Mouse (Mus musculus): ENCODE results near the gene Cysrt1.

Cysrt1 gene

DNA sequence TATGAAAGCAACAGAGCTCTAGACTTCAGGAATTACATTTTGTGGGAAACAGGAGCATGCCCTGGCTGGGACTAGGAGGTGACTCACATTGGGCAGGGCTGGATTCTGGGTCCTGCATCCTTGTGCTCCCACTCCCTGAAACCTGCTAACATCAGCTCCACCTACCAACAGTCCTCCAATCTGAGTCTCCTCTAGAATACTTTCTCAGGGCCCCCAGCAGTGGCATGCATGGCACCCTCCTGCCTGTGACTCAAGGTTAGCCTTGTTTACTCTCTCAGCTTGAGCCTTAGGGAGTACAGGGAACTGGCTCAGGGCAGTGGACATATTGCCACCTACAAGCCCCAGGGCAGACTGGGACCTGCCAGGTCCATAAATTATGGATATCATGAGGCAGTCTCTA lies 4.1 kb downstream of the Cysrt1 start:
- no peak for DNase-seq (ENCODE audit: inconsistent age in 2 of 2, low spot score in 1 of 2)

DNA sequence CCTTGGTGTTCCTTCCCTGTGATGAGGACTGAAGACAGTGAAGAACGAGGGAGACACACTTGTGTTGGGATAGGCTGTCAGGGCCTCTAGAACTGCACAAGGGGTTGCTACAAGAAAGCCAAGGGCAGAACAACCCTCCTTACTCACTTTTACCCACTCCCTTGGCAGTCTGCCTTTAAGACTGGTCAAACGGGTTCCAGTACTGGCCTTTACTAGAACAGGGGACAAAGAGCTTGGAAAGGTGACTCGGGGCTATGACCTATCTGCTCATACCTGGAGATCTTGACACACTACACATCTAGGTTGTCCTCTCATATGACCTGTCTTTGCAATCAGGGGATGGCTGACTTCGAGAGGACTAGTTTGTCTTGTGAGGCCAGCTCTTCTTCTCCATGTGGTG lies 4.7 kb downstream of the Cysrt1 start:
- no peak for DNase-seq (ENCODE audit: inconsistent age in 2 of 2, low spot score in 1 of 2)

DNA sequence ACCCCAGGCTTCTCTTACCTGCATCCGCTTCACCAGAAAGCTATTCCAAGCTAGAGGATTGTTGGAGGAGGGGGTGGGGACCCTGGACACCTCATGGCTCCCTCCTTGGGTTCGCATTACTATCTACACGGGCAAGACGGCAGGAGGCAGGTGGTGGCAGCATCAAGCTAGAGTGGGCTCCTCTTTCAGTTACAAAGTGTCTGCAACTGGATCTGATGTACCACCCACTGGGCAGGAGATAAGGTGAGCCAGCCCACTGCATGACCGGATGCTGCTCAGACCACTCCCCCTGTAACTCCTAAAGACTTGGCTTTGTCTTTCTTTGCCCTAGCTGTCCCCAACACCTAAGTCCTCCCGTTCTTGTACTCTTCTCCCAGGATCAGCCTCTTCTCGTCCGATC lies 5.6 kb downstream of the Cysrt1 start, which contains the start of gene Rnf224:
Rnf224 (minus strand) TSS at position 174 of the 400 bp plus-strand sequence.
- DNase-seq (ENCODE audit: inconsistent age in 2 of 2, low spot score in 1 of 2) = no peak

DNA sequence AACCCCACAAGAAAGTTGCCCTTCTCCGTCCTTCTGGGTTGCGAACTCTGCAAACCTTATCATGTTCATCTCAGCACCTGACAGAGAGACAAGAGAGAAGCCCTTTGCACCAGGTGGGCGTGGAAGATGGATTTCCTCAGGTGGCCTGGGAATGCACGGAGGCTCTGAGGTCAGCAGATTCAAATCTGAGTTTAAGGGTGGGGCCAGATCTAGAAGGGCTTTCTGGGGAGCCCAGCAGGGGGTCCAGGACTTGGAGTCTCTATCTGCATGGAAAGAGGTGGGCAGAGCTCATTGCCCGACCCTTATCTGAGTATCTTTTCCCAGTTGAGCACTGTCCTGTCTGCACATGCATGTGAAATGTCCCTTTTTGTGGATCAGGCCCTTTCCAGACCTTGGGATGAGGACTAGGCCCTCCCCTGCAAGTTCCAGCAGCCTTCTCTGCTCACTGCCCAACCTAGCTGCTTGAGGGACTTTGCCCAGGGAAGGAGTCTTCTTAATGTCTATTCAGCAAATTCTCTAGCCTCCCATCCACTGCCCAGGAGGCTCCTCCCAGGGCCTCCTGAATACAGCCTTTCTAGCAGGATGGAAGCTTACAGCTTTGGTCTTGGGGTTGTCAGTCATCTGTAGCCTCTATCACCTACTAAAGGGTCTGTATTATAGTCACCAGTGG lies 7.6 kb downstream of the Cysrt1 start:
- DNase-seq (ENCODE audit: inconsistent age in 2 of 2, low spot score in 1 of 2) = no peak

DNA sequence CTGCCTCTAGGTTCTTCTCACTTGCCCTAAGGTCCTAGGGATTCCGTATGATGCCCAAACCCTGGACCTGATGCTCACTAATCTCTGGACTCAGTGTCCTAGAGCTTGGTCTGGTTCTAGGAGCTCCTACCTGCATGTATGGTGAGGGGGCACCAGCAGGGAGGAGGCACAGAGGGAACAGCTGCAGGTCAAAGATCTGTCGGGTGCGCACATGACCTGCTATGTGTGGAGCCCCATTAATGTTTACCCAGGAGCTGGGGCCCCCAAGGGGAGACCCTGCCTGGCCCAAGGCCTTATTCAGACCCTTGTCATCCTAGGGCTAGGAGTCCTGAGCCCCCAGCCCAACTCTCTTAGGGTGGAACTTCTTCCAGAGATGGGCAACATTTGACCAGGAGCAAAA lies 8.2 kb downstream of the Cysrt1 start, which contains the start of gene Slc34a3:
Slc34a3 (minus strand) TSS at position 315 of the 400 bp plus-strand sequence.
- DNase-seq (ENCODE audit: inconsistent age in 2 of 2, low spot score in 1 of 2) = no peak

DNA sequence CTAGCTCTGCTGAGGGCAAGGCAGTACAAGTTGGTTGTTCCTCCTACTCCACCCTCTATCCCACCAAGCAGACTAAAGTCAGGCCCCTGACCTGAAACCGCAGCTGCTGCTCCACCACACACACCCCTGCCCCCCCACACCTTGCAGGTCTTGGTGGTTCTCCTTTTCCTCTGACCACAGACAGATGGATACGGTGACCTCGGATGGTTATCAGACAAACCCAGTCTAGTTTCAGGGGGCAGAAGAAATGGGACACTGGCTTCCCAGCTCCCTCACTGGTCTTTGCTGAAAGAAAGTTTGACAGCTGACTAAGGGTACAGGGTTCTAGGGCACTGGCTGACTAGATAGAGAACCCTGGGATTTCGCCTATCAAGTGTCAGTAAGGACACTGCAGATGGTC lies 8.8 kb downstream of the Cysrt1 start:
- no peak for DNase-seq (ENCODE audit: inconsistent age in 2 of 2, low spot score in 1 of 2)

DNA sequence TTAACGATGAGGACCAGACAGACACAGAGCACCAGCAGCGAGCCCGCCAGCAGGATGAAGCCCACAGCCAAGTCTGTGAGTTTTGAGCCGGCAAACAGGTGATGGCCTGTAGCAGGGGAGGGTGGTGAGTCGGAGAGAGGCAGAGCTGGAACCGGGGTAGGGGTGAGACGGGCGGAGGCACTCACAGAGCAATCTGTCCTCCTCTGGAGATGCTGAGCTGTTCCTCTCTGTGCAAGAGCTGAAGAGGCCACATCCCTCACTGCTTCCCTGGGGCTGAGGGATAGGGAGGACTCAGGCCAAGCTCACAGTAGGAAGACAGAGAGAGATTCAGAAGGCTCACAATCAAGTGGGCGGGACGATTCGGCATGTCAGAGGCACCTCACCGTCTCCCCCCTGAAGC lies 11.2 kb downstream of the Cysrt1 start:
- no peak for DNase-seq (ENCODE audit: inconsistent age in 2 of 2, low spot score in 1 of 2)

DNA sequence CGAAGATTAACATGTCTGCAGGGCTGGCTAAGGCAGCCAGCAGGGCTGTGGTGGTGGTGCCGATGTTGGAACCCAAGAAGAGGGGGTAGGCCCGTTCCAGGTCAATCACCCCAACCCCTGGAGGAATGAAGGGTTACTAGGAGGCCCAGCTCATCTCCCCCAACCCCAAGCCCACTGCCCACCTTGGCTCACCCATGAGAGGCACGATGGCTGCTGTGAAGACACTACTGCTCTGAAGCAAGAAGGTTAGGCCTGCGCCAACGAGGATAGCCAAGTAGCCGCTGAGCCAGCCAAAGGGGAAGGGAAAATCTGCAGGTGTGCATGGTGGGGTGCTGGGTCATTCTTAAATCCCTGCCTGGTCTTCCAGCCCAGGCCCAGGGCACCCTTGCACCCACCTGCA lies 11.7 kb downstream of the Cysrt1 start:
- DNase-seq (ENCODE audit: inconsistent age in 2 of 2, low spot score in 1 of 2) = no peak

DNA sequence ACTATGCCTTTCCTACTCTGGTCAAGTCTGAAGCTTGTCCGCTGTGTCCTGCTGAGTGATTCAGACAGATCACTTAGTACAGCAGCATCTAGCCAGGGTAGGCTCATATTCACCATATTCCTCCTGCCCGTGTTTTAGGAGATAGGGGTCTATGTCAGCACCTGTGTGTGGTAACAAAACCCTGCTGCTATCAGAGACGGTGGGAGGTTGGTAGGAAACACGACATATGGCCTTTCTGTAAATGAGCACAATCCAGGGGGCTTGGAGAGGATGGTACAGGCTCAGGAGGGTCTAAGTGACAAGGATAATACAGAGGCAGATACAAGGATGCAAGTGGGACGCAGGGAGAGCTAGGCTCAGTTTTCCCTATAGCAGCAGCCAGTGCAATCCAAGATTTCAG lies 12.7 kb downstream of the Cysrt1 start:
- no peak for DNase-seq (ENCODE audit: inconsistent age in 2 of 2, low spot score in 1 of 2)

DNA sequence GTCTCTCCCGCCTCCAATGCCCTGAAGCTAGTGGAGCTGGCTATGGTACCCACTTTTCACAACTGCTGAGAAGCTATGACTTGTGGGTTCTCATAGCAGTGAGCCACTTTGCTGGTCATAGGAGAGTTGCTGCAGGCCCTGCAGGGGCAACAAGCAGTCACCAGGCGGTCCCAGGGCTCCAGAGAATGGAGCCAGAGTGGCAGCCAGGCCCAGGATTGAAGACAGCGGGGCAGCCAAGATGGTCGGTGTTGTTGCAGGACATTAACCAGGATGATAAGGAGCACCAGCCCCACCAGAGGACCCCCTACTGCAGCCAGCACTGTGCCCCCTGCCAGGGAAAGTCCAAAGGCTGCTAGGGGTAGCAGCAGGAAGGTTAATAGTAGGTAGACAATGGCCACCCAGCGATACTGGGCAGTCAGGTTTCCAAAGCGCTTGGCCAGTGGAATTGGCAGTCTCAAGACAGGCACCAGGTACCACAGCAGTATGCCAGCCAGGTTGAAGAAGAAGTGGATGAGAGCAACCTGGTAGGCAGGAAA lies 13.2 kb downstream of the Cysrt1 start:
- DNase-seq (ENCODE audit: inconsistent age in 2 of 2, low spot score in 1 of 2) = peak in 1 of 2 experiments; percentile 47

DNA sequence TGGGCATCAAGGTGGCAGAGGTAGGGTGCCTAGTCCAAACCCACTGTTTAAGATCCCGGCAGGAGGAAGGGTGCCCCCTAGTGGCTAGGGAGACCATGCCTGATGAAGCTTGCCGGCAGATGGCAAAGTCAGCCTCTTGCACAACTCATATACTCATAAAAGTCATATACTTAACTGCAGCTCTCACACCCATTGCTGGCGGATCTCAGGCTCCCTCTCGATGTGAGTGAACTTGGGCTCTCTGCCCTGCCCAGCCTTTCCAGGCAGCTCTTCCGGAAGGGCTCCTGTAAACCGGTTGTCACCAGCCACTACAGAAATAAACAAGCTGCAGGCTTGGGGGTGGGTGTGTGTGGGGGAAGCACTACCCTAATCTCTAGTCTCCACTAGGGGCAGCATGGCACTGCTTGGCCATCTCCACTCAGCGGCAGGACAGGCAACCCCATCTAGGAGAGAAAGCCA lies 13.8 kb downstream of the Cysrt1 start:
- peak; percentile 89 to 96 for DNase-seq (ENCODE audit: inconsistent age in 2 of 2, low spot score in 1 of 2)

DNA sequence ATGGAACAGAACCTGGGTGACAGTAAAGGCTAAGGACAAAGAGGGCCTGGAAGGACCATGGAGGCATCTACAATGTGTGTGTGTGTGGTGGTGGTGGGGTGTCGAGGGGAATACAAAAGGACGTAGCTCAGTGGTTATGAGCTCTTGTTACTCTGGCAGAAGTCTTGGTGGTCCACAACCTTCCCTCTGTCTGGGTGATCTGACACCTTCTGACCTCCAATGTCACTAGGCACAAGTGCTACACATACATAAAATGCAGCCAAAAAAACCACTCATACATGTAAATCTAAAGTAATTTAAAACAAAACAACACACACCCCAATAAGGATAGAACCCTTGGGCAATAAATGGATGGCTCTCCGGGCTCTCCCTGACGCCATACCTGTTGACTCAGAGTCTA lies 14.8 kb downstream of the Cysrt1 start:
- no peak for DNase-seq (ENCODE audit: inconsistent age in 2 of 2, low spot score in 1 of 2)

DNA sequence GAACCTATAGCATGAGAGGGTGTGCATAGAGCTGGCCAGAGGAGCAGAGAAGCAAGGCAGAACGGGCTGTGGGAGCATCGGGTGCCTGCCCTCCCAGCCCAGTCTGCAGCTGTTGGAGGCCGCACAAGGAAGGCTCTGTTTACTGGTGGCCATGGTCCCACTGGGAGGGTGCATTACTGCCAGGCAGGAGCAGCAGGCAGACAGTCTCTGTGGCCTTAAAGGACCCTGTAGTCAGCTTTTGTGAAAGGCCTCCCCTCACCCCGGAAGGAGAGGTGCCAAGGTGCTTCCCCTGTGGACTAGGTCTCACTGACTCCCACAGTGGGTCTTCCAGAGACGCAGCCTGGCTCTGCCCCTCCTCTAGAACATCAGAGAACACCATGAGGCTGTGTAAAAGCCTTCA lies 15.4 kb downstream of the Cysrt1 start:
- DNase-seq (ENCODE audit: inconsistent age in 2 of 2, low spot score in 1 of 2) = peak in 1 of 2 experiments; percentile 48

DNA sequence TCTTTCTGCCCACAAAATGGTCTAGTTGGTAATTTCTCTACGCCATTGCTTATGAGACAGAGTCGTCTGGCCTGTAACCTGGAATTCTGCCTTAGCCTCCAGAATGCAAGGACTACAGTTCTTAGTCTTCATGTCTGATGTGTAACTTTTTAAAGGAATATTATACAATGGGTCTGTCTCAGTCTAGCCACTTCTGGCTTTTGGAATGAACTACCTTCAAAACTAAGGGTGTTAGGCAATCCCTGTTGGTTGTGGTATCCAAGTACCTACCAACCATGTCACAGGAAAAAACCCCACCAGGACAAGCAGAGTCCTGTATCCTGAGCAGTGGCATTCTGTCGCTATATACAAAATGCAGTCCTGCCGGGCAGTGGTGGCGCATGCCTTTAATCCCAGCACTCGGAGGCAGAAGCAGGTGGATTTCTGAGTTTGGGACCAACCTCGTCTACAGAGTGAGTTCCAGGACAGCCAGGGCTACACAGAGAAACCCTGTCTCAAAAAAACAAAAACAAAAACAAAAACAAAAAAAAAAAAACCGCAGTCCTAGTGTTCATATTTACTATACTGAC lies 16.4 kb downstream of the Cysrt1 start:
- DNase-seq (ENCODE audit: inconsistent age in 2 of 2, low spot score in 1 of 2) = peak in 1 of 2 experiments; percentile 51

DNA sequence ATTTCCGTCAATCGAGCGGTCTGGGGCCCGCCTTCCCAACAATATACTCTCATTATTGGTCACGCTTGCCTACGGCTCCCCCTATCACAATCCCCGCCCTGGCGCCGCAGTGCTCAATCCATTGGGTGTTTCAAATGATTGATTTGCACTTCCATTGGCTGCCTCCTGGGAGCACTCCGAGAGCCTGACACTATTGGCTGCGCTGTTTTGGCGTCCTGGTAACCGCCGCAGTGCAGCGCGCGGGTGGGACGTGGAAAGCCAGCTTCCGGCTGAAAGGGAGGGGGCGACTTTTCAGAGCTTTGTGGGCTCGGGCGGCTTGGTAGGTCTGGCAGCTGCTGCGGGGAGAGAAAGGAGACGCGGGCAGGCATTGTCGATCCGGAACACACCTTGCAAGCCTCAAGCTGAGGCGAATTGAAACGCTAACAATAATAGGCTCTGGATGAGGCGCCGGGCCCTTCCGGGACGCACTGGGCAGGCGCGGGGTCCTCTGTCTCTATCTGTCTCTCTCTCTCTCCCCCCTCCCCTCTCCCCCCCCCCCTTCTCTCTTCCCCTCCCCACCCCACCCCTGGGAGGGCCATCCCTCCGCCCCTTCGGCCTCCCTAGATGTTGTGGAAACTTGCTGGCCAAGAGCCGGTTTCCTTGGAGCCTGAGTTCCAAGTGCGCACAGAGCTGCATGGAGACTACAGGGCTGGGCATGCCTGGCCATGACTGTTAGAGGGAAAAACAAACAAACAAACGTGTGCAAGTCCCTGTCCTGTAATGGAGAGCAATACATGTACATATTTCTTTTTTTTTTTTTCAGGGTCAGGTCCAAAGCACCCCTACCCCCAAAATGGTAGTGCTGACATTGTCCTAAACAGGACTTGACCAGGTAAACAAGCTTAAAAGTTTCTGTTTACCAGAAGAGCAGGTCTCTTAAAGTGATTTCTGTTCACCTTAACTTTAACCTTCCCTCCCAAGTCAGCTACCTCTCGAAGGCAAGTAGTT lies 17.2 kb downstream of the Cysrt1 start:
- peak; percentile 99 for DNase-seq (ENCODE audit: inconsistent age in 2 of 2, low spot score in 1 of 2)

DNA sequence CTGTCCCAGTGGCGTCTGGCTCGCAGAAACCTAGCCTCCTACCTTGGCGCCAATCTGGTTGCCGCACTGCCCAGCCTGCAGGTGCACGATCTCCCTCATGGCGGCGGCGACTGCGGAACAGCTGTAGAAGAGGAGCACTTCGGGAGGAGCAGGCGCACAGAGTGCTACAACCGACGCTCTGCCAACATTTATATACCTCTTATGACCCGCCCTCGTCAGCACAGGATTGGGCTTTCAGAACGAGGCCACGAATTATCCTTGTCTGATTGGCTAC lies 17.8 kb downstream of the Cysrt1 start, which contains the start of gene Tubb4b:
Tubb4b (minus strand) TSS at position 211 of the 274 bp plus-strand sequence.
- DNase-seq (ENCODE audit: inconsistent age in 2 of 2, low spot score in 1 of 2) = no peak

DNA sequence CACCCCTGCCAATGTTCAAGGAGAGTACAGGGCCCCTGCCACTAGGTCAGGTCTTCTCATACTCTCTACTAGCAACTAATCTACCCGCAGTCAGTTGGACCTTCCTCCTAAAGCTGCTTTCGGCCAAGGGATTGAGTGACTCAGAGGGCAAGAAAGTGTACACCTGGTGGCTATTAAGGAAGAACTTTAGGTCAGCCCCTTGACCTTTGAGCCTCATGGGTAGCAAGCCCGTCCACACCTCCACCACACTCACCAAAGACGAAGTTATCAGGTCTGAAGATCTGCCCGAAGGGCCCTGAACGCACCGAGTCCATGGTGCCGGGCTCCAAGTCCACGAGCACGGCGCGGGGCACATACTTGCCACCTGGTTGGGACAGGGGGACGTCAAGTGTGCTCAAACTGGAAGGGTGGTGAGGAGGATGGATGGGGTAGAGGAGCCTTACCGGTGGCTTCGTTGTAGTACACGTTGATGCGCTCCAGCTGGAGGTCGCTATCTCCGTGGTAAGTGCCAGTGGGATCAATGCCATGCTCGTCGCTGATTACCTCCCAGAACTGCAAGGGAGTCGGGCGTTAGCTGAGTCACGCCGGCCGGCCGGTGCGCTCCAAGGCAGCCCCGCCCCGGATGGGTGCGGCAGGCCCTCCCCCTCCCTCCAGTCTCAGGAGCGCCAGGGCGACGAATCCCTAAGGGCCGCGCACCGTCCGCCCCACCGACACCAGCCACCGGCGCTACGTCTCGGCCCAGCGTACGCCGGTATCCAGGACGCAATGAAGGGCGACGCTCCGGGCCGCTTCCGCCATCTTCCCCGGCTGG lies 18.4 kb downstream of the Cysrt1 start:
- DNase-seq (ENCODE audit: inconsistent age in 2 of 2, low spot score in 1 of 2) = peak; percentile 94 to 97

DNA sequence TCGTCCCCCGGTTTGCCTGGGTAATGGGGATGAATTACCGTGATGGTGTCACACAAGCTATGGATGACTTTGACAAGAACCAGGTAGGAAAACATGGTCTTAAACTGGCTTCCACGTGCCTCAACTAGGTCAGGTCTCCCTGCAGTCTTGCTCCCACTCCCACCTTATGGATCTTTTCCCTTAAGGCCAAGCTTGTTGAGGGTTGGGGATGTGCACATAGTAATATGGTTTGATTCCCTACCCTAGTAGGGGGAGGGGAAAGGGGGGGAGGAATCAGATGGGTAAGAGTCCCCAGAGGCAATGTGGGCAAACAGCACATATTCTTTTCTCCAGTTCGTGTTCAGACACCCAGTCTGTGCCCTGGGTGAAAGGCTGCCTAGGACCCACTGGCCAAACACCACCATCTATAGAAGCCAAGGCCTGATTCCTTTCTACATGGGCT lies 20.9 kb downstream of the Cysrt1 start:
- DNase-seq (ENCODE audit: inconsistent age in 2 of 2, low spot score in 1 of 2) = no peak

DNA sequence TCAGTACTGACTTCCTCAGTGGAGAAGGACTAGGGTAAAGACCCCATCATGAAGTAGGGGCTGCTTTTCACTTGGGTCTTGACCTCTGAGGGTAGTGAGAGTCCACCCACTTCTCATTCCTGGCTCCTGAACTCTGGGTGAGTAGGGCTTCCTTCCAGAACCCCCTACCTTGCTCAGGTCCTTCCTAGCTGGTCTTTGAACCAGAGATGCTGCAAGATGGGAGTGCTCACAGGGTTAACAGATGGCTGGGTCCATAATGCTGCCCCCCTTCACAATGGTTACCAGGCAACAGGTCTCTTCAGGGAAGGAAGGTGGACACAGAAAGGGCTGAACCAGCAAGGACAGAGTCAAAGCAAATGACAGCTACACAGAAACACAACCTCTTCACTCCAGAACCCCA lies 23.8 kb downstream of the Cysrt1 start, which contains the start of gene Fam166a:
Fam166a (plus strand) TSS at position 301 of the 400 bp plus-strand sequence.
- DNase-seq (ENCODE audit: inconsistent age in 2 of 2, low spot score in 1 of 2) = no peak

DNA sequence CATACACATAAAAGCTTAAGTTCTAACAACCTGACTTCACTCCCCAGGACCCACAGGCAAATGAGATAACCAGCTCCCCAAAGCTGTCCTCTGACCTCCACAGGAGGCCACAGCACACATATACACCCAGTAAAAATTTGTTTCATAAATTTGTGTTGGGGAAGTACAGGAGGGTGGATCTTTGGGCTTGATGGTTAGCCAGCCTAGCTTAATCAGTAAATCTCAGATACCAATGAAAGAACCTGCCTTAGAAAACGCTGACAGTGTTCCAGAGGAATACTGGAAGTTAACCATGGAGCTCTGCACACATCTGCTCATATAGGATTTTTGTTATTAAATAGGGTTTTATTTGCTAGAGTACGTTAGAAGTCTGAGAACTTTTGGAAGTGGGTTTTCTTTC lies 24.6 kb downstream of the Cysrt1 start:
- DNase-seq (ENCODE audit: inconsistent age in 2 of 2, low spot score in 1 of 2) = no peak
